Mouse (Mus musculus) heart, embryonic 13.5 days (tissue): ENCODE results near the gene Zfp280d. TPM values are rescaled to one million over a fixed set of nuclear protein-coding genes. Genes with fewer than 3 reads are reported as not detected.

Experiments used
- ATAC-seq: fragments of 200-750 bp; cut with Nextera tagmentation; 2 replicates; pipeline ENCODE4 v1.8.0; 2017; ENCODE audit warnings: moderate TSS enrichment; ENCODE audit not compliant: insufficient number of reproducible peaks, low FRiP score, low TSS enrichment; ENCODE audit errors: extremely low read depth
- H3K27ac ChIP-seq: fragments of 300-500 bp; sonication (generic); replicated peaks from 2 replicates; pipeline ENCODE4 v1.5.1; 2015; ENCODE audit warnings: moderate library complexity, mild to moderate bottlenecking, inconsistent platforms
- H3K27me3 ChIP-seq: fragments of 300-500 bp; sonication (generic); replicated peaks from 2 replicates; pipeline ENCODE4 v1.6.1; 2015; ENCODE audit warnings: mild to moderate bottlenecking, inconsistent platforms
- H3K36me3 ChIP-seq: fragments of 300-500 bp; sonication (generic); 2 replicates; pipeline ENCODE4 v1.6.1; 2015; ENCODE audit warnings: mild to moderate bottlenecking, inconsistent platforms
- H3K4me1 ChIP-seq: fragments of 300-500 bp; sonication (generic); 2 replicates; pipeline ENCODE4 v1.6.1; 2015; ENCODE audit warnings: inconsistent platforms
- H3K4me2 ChIP-seq: fragments of 300-500 bp; sonication (generic); 2 replicates; pipeline ENCODE4 v1.6.1; 2015; ENCODE audit warnings: inconsistent platforms, mild to moderate bottlenecking, moderate library complexity
- H3K4me3 ChIP-seq: fragments of 300-500 bp; sonication (generic); 2 replicates; pipeline ENCODE4 v1.5.1; 2015; ENCODE audit warnings: moderate library complexity, mild to moderate bottlenecking, inconsistent platforms
- H3K9ac ChIP-seq: fragments of 300-500 bp; sonication (generic); 2 replicates; pipeline ENCODE4 v1.6.1; 2015; ENCODE audit warnings: inconsistent platforms, mild to moderate bottlenecking, moderate library complexity
- H3K9me3 ChIP-seq: fragments of 300-500 bp; sonication (generic); 2 replicates; pipeline ENCODE4 v1.6.1; 2016; ENCODE audit warnings: inconsistent platforms
- WGBS: fragments of 180-500 bp; shearing (Covaris S2); methylation state at CpG from one replicate; pipeline ENCODE4 v1.1.7; 2015; ENCODE audit warnings: mixed read lengths; 5-methylcytosine and 5-hydroxymethylcytosine counted together
- polyA plus RNA-seq: library from polyadenylated mRNA; unstranded; fragments of >200 nt; fragmentation: Nextera tagmentation; extraction: Ambion mirVana; gene quantifications from 2 replicates; pipeline ENCODE4 v1.2.1, GENCODE M21; 2015

Gene Zfp280d
- polyA plus RNA-seq: 21.5 and 22.8 TPM in 2 replicates

GRCm38 (mm10) chr9:72274677-72275076, at the start of gene Zfp280d:
TSS of gene Zfp280d (plus strand) at chr9:72274860.
- WGBS: 1% methylated on average over 40 of the region's 57 CpGs
- peak within 1 kb of the TSS; percentile 91 for H3K4me2 ChIP-seq
- H3K36me3 ChIP-seq: no peaks in the 10 kb centered on the region
- peak within 1 kb of the TSS; percentile 75 for H3K4me3 ChIP-seq
- H3K27me3 ChIP-seq: no peaks in the 10 kb centered on the region
- peak within 1 kb of the TSS; percentile 98 for H3K9ac ChIP-seq
- H3K27ac ChIP-seq: peak within 1 kb of the TSS; percentile 98
- peaks cover 26% of the 10 kb centered on the region for H3K4me1 ChIP-seq
- ATAC-seq: peak; percentile 96
- H3K9me3 ChIP-seq: 0 out of 2 replicates have a peak, but pooled peaks cover 16% of the 10 kb centered on the region

- Histone ChIP-seq H3K27me3 (no peaks in the 10 kb centered on the region), H3K9me3 (peaks cover 5% of the 10 kb centered on the region; the same call in 1 of the 2 replicates), H3K4me3 (no peak overlapping the region), H3K36me3 (no peaks in the 10 kb centered on the region), H3K9ac (no peak overlapping the region), H3K27ac (no peak overlapping the region), H3K4me1 (no peaks in the 10 kb centered on the region), H3K4me2 (no peak overlapping the region)
- no peak for ATAC-seq
- WGBS: 75% methylated on average over 6 of the region's 6 CpGs
Observed at GRCm38 (mm10) chr9:72226536-72226935, 48.1 kb upstream of the Zfp280d start.

GRCm38 (mm10) chr9:72252656-72253055, 22.0 kb upstream of the Zfp280d start:
- H3K4me2 ChIP-seq: no peak overlapping the region
- no peak for ATAC-seq
- H3K9me3 ChIP-seq: no peaks in the 10 kb centered on the region
- H3K27ac ChIP-seq: no peak overlapping the region
- no peaks in the 10 kb centered on the region for H3K27me3 ChIP-seq
- H3K36me3 ChIP-seq: no peaks in the 10 kb centered on the region
- no peak overlapping the region for H3K4me3 ChIP-seq
- H3K4me1 ChIP-seq: no peaks in the 10 kb centered on the region
- WGBS: 73% methylated on average over 1 of the region's 1 CpGs
- H3K9ac ChIP-seq: no peak overlapping the region

- no peak overlapping the region for H3K9ac ChIP-seq
- H3K4me1 ChIP-seq: no peaks in the 10 kb centered on the region
- no peaks in the 10 kb centered on the region for H3K27me3 ChIP-seq
- H3K27ac ChIP-seq: no peak overlapping the region
- no peaks in the 10 kb centered on the region for H3K36me3 ChIP-seq
- ATAC-seq: no peak
- H3K4me3 ChIP-seq: no peak overlapping the region
- H3K4me2 ChIP-seq: no peak overlapping the region
- WGBS: 43% methylated on average over 1 of the region's 1 CpGs
- no peaks in the 10 kb centered on the region for H3K9me3 ChIP-seq
Observed at GRCm38 (mm10) chr9:72255227-72255626, 19.4 kb upstream of the Zfp280d start.

- ATAC-seq: no peak
- 75% methylated on average over 3 of the region's 3 CpGs for WGBS
- Histone ChIP-seq H3K4me3 (no peak overlapping the region), H3K27ac (no peak overlapping the region), H3K9ac (no peak overlapping the region), H3K4me2 (no peak overlapping the region), H3K4me1 (no peaks in the 10 kb centered on the region), H3K9me3 (no peaks in the 10 kb centered on the region), H3K27me3 (no peaks in the 10 kb centered on the region), H3K36me3 (no peaks in the 10 kb centered on the region)
Observed at GRCm38 (mm10) chr9:72256646-72257045, 18.0 kb upstream of the Zfp280d start.

- Histone ChIP-seq H3K9me3 (peaks cover 4% of the 10 kb centered on the region; the same call in 1 of the 2 replicates), H3K4me3 (no peak overlapping the region), H3K27me3 (no peaks in the 10 kb centered on the region), H3K4me2 (no peak overlapping the region), H3K9ac (no peak overlapping the region), H3K27ac (no peak overlapping the region), H3K36me3 (no peaks in the 10 kb centered on the region), H3K4me1 (no peaks in the 10 kb centered on the region)
- no peak for ATAC-seq
- 23% methylated on average over 7 of the region's 7 CpGs for WGBS
Observed at GRCm38 (mm10) chr9:72260337-72260736, 14.3 kb upstream of the Zfp280d start.

GRCm38 (mm10) chr9:72264859-72265258, 9.8 kb upstream of the Zfp280d start:
- 73% methylated on average over 3 of the region's 3 CpGs for WGBS
- H3K27me3 ChIP-seq: no peaks in the 10 kb centered on the region
- no peak overlapping the region for H3K4me2 ChIP-seq
- H3K36me3 ChIP-seq: no peaks in the 10 kb centered on the region
- H3K4me1 ChIP-seq: no peaks in the 10 kb centered on the region
- no peak overlapping the region for H3K4me3 ChIP-seq
- H3K27ac ChIP-seq: no peak overlapping the region
- ATAC-seq: no peak
- no peak overlapping the region for H3K9ac ChIP-seq
- H3K9me3 ChIP-seq: peaks cover 9% of the 10 kb centered on the region

GRCm38 (mm10) chr9:72270146-72270545, 4.5 kb upstream of the Zfp280d start:
- Histone ChIP-seq H3K9me3 (peaks cover 22% of the 10 kb centered on the region; the same call in 1 of the 2 replicates), H3K27me3 (no peaks in the 10 kb centered on the region), H3K4me2 (no peak overlapping the region), H3K27ac (no peak overlapping the region), H3K4me3 (no peak overlapping the region), H3K36me3 (no peaks in the 10 kb centered on the region), H3K9ac (no peak overlapping the region), H3K4me1 (peaks cover 3% of the 10 kb centered on the region)
- no peak for ATAC-seq
- 91% methylated on average over 1 of the region's 1 CpGs for WGBS

GRCm38 (mm10) chr9:72273646-72274410, 832 bp upstream of the Zfp280d start:
- Histone ChIP-seq H3K4me1 (peaks cover 22% of the 10 kb centered on the region), H3K4me2 (no peak overlapping the region), H3K9ac (no peak overlapping the region), H3K4me3 (peak overlapping the region; percentile 75; the same call in 1 of the 2 replicates), H3K36me3 (no peaks in the 10 kb centered on the region), H3K9me3 (0 out of 2 replicates have a peak, but pooled peaks cover 16% of the 10 kb centered on the region), H3K27ac (no peak overlapping the region), H3K27me3 (no peaks in the 10 kb centered on the region)
- 84% methylated on average over 7 of the region's 7 CpGs for WGBS
- no peak for ATAC-seq

- H3K27me3 ChIP-seq: no peaks in the 10 kb centered on the region
- peak overlapping the region; percentile 98 for H3K9ac ChIP-seq
- ATAC-seq: peak; percentile 73; the same call in 1 of the 2 replicates
- H3K9me3 ChIP-seq: 0 out of 2 replicates have a peak, but pooled peaks cover 16% of the 10 kb centered on the region
- WGBS: 2% methylated on average over 30 of the region's 70 CpGs
- H3K4me1 ChIP-seq: peaks cover 26% of the 10 kb centered on the region
- peak overlapping the region; percentile 91 for H3K4me2 ChIP-seq
- no peaks in the 10 kb centered on the region for H3K36me3 ChIP-seq
- peak overlapping the region; percentile 75 for H3K4me3 ChIP-seq
- H3K27ac ChIP-seq: peak overlapping the region; percentile 98
Observed at GRCm38 (mm10) chr9:72275101-72275978, 680 bp downstream of the Zfp280d start.

GRCm38 (mm10) chr9:72275979-72276500, 1.4 kb downstream of the Zfp280d start:
- H3K36me3 ChIP-seq: no peaks in the 10 kb centered on the region
- H3K4me3 ChIP-seq: peak overlapping the region; percentile 75
- ATAC-seq: no peak
- H3K27me3 ChIP-seq: no peaks in the 10 kb centered on the region
- 0 out of 2 replicates have a peak, but pooled peaks cover 16% of the 10 kb centered on the region for H3K9me3 ChIP-seq
- peaks cover 26% of the 10 kb centered on the region for H3K4me1 ChIP-seq
- 24% methylated on average over 8 of the region's 8 CpGs for WGBS
- H3K27ac ChIP-seq: peak overlapping the region; percentile 98
- H3K4me2 ChIP-seq: peak overlapping the region; percentile 91
- peak overlapping the region; percentile 98 for H3K9ac ChIP-seq
